In the genomic region with DNA sequence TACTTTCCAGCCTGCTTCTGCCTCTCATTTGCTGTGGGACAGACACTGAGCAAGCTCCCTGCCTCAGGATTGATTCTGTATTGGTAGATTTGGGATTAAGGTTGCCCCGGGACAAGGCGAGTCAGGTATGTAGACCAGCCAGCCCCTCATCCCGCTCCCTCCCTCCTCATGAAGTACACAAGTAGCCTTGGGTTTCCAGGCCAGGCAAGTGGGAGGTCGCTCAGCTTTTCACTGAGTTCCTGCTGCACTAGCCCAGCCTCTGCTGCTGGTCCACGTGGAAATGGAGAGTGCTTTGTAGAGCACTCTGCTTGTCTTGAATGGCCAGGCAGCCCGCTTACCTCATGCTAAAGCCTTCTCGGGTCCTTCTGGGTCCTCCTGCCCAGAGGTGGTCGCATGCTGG, we compare ENCODE assay signal across 14 mouse cellular contexts. TPM values are rescaled to one million over a fixed set of nuclear protein-coding genes. Genes with fewer than 3 reads are reported as not detected.
DNase-seq lines count a peak whose midpoint lies in the region; ATAC-seq and TF ChIP-seq lines count a peak whose summit lies in the region.
"Had no signal": no experiment of that assay in that cellular context is flagged by ENCODE, and none has a peak within 500 bp of the region (broad histone marks: within the 10 kb centered on the region; RNA-seq: fewer than 3 reads in every experiment).

No protein-coding gene starts in this region.

- no peak for TF ChIP-seq CTCF in heart, postnatal 0 days (IDR thresholded peaks at IDR 0.05; ENCODE audit: low read depth)
- TF ChIP-seq CTCF in thymus, adult 2 months (IDR thresholded peaks at IDR 0.05; ENCODE audit: borderline replicate concordance, control insufficient read depth, extremely low read depth, insufficient read depth, low read length, poor library complexity), result no peak

- peak overlapping the region; percentile 31 for H3K4me2 ChIP-seq in heart, embryonic 14.5 days (ENCODE audit: low read length)
- H3K4me2 ChIP-seq in liver, embryonic 11.5 days, result no peak overlapping the region
- no peak overlapping the region for H3K4me2 ChIP-seq in liver, embryonic 12.5 days
- H3K4me2 ChIP-seq in heart, postnatal 0 days (ENCODE audit: low read depth, low read length), result no peak overlapping the region
- H3K4me2 ChIP-seq: midbrain, embryonic 11.5 days had no signal

- DNase-seq in heart, adult 8-10 months (ENCODE audit: low spot score), result no peak
- DNase-seq in liver, embryonic 11.5 days (ENCODE audit: low spot score), result no peak
- DNase-seq in heart, postnatal 0 days (ENCODE audit: low spot score), result no peak
- peak; percentile 15 for DNase-seq in lung, postnatal 36 days
- no peak for DNase-seq in thymus, adult 2 months
- DNase-seq: adrenal gland, adult 2 months; cerebellum, adult 9-10 months; embryo, embryonic 11 days; thymus, postnatal 14 days had no signal

- peak overlapping the region; percentile 34 to 64; a peak in 3 of 4 replicates for H3K27ac ChIP-seq in heart, embryonic 14.5 days (replicated peaks in 1 of 2; ENCODE audit: control insufficient read depth in 1 of 2, insufficient read depth in 1 of 2, low read depth in 2 of 2, low read length in 2 of 2)
- peak overlapping the region; percentile 22; the same call in 1 of the 2 replicates for H3K27ac ChIP-seq in liver, embryonic 11.5 days (ENCODE audit: low read depth, low read length)
- H3K27ac ChIP-seq in liver, embryonic 12.5 days, result no peak overlapping the region; the same call in 1 of the 2 replicates
- peak overlapping the region; percentile 56 for H3K27ac ChIP-seq in heart, postnatal 0 days (ENCODE audit: low read depth)
- H3K27ac ChIP-seq in thymus, adult 2 months (ENCODE audit: control insufficient read depth, insufficient read depth, low read length), result no peak overlapping the region
- H3K27ac ChIP-seq: liver, embryonic 14.5 days had no signal

- H3K27me3 ChIP-seq in heart, embryonic 14.5 days (ENCODE audit: control insufficient read depth, insufficient read depth, low read length), result no peaks in the 10 kb centered on the region
- no peaks in the 10 kb centered on the region for H3K27me3 ChIP-seq in liver, embryonic 11.5 days (replicated peaks; ENCODE audit: control insufficient read depth, insufficient read depth, low read length)
- no peaks in the 10 kb centered on the region for H3K27me3 ChIP-seq in liver, embryonic 12.5 days (replicated peaks)
- H3K27me3 ChIP-seq in heart, postnatal 0 days (ENCODE audit: control insufficient read depth, insufficient read depth, low read length), result no peaks in the 10 kb centered on the region
- H3K27me3 ChIP-seq in thymus, adult 2 months (ENCODE audit: control insufficient read depth, insufficient read depth, low read length), result no peaks in the 10 kb centered on the region

- no peak for TF ChIP-seq POLR2A in thymus, adult 2 months (IDR thresholded peaks at IDR 0.05; ENCODE audit: control insufficient read depth, extremely low read depth, insufficient read depth, low read length, poor library complexity)

- no peak for ATAC-seq in heart, embryonic 14.5 days (ENCODE audit: insufficient number of reproducible peaks, insufficient read depth, low FRiP score, low read depth)
- no peak for ATAC-seq in liver, embryonic 11.5 days (replicated peaks; ENCODE audit: low FRiP score)
- no peak for ATAC-seq in liver, embryonic 12.5 days
- no peak for ATAC-seq in heart, postnatal 0 days (ENCODE audit: insufficient read depth, low read depth)

- peak overlapping the region; percentile 28; the same call in 1 of the 2 replicates for H3K9ac ChIP-seq in heart, embryonic 14.5 days (ENCODE audit: low read length)
- H3K9ac ChIP-seq in liver, embryonic 11.5 days (ENCODE audit: low read depth, low read length), result no peak overlapping the region
- H3K9ac ChIP-seq in liver, embryonic 12.5 days, result no peak overlapping the region
- no peak overlapping the region for H3K9ac ChIP-seq in heart, postnatal 0 days (replicated peaks; ENCODE audit: low read depth, low read length)
- H3K9ac ChIP-seq: liver, embryonic 14.5 days had no signal

- H3K36me3 ChIP-seq in heart, embryonic 14.5 days (ENCODE audit: control insufficient read depth, insufficient read depth, low read length), result 0 out of 2 replicates have a peak, but pooled peaks cover 9% of the 10 kb centered on the region
- peaks cover 2% of the 10 kb centered on the region; the same call in 1 of the 2 replicates for H3K36me3 ChIP-seq in liver, embryonic 11.5 days (ENCODE audit: control insufficient read depth, insufficient read depth, low read length)
- peaks cover 11% of the 10 kb centered on the region for H3K36me3 ChIP-seq in liver, embryonic 12.5 days
- peaks cover 1% of the 10 kb centered on the region; the same call in 1 of the 2 replicates for H3K36me3 ChIP-seq in heart, postnatal 0 days (replicated peaks; ENCODE audit: control insufficient read depth, insufficient read depth, low read length)
- no peaks in the 10 kb centered on the region for H3K36me3 ChIP-seq in thymus, adult 2 months (ENCODE audit: control insufficient read depth, insufficient read depth, low read length)

- no peak for TF ChIP-seq EP300 in heart, postnatal 0 days (IDR thresholded peaks at IDR 0.05; ENCODE audit: low read depth)

- H3K4me3 ChIP-seq in heart, embryonic 14.5 days (ENCODE audit: control insufficient read depth in 1 of 2, insufficient read depth in 1 of 2, low read depth in 1 of 2, low read length in 2 of 2), result no peak overlapping the region
- H3K4me3 ChIP-seq in liver, embryonic 11.5 days (ENCODE audit: low read depth, low read length), result no peak overlapping the region
- H3K4me3 ChIP-seq in liver, embryonic 12.5 days, result no peak overlapping the region
- H3K4me3 ChIP-seq in heart, postnatal 0 days (ENCODE audit: low read depth, low read length), result no peak overlapping the region
- H3K4me3 ChIP-seq in thymus, adult 2 months (ENCODE audit: control insufficient read depth, insufficient read depth, low read length), result no peak overlapping the region
- H3K4me3 ChIP-seq: erythroblast, embryonic 14.5 days had no signal

- H3K9me3 ChIP-seq in heart, embryonic 14.5 days (ENCODE audit: control insufficient read depth, low read length), result no peaks in the 10 kb centered on the region
- no peaks in the 10 kb centered on the region for H3K9me3 ChIP-seq in liver, embryonic 11.5 days (ENCODE audit: control insufficient read depth, low read length)
- no peaks in the 10 kb centered on the region for H3K9me3 ChIP-seq in liver, embryonic 12.5 days (replicated peaks)
- no peaks in the 10 kb centered on the region for H3K9me3 ChIP-seq in heart, postnatal 0 days (replicated peaks; ENCODE audit: control insufficient read depth, low read length)

- 59% methylated on average over 8 of the region's 8 CpGs for WGBS in heart, embryonic 14.5 days
- WGBS in liver, embryonic 11.5 days, result 75% methylated on average over 8 of the region's 8 CpGs
- 69% methylated on average over 8 of the region's 8 CpGs for WGBS in liver, embryonic 12.5 days (ENCODE audit: insufficient replicate concordance)
- WGBS in heart, postnatal 0 days, result 61% methylated on average over 8 of the region's 8 CpGs
- 91% methylated on average over 8 of the region's 8 CpGs for WGBS in thymus, adult 2 months

- peaks cover 22 to 36% of the 10 kb centered on the region in 2 experiments for H3K4me1 ChIP-seq in heart, embryonic 14.5 days (ENCODE audit: control insufficient read depth in 2 of 2, insufficient read depth in 2 of 2, low read length in 2 of 2)
- peaks cover 25% of the 10 kb centered on the region for H3K4me1 ChIP-seq in liver, embryonic 11.5 days (replicated peaks; ENCODE audit: control insufficient read depth, insufficient read depth, low read length)
- H3K4me1 ChIP-seq in liver, embryonic 12.5 days, result peaks cover 47% of the 10 kb centered on the region
- peaks cover 17% of the 10 kb centered on the region for H3K4me1 ChIP-seq in heart, postnatal 0 days (ENCODE audit: control insufficient read depth, insufficient read depth)
- no peaks in the 10 kb centered on the region for H3K4me1 ChIP-seq in thymus, adult 2 months (replicated peaks; ENCODE audit: control insufficient read depth, insufficient read depth, low read length)

RNA-seq across cellular contexts. Expression of a gene that starts 11.4 kb away (rescaled TPM):
- polyA plus RNA-seq in heart, embryonic 14.5 days (2014; fragmentation: Nextera tagmentation; extraction: Ambion mirVana), result 4.6 and 5.6 TPM in 2 replicates
- 1 to 10 TPM; 6.2 to 9.1 (median 6.8) TPM for total RNA-seq in heart, adult 8-10 months (2022)
- 7.2 TPM in 2 replicates for polyA plus RNA-seq in liver, embryonic 11.5 days (2014; fragmentation: Nextera tagmentation; extraction: Ambion mirVana)
- polyA plus RNA-seq in liver, embryonic 12.5 days (2016; fragmentation: Nextera tagmentation; extraction: Ambion mirVana), result 3.0 and 4.2 TPM in 2 replicates
- total RNA-seq in heart, postnatal 0 days (2014; rRNA removed; ENCODE audit: low replicate concordance), result 9.6 and 12.6 TPM in 2 replicates
- 1.1 and 1.2 TPM in 2 replicates for polyA plus RNA-seq in heart, postnatal 0 days (2015; fragmentation: Nextera tagmentation; extraction: Ambion mirVana)
- polyA plus RNA-seq in thymus, adult 2 months (2012; rRNA removed), result 5.1 and 7.3 TPM in 2 replicates

RNA-seq across cellular contexts. Expression of a gene that starts 33.9 kb away (rescaled TPM):
- 16.6 and 19.3 TPM in 2 replicates for polyA plus RNA-seq in heart, embryonic 14.5 days (2014; fragmentation: Nextera tagmentation; extraction: Ambion mirVana)
- total RNA-seq in heart, adult 8-10 months (2022), result 10 to 100 TPM in 1 of 4 experiments, 1 to 10 TPM in 2, not detected in 1; 3.6 to 16.9 (median 7.9) TPM
- 10.3 and 11.6 TPM in 2 replicates for polyA plus RNA-seq in liver, embryonic 11.5 days (2014; fragmentation: Nextera tagmentation; extraction: Ambion mirVana)
- 9.6 and 11.7 TPM in 2 replicates for polyA plus RNA-seq in liver, embryonic 12.5 days (2016; fragmentation: Nextera tagmentation; extraction: Ambion mirVana)
- total RNA-seq in heart, postnatal 0 days (2014; rRNA removed; ENCODE audit: low replicate concordance), result 5.1 and 6.6 TPM in 2 replicates
- 23.4 and 26.9 TPM in 2 replicates for polyA plus RNA-seq in heart, postnatal 0 days (2015; fragmentation: Nextera tagmentation; extraction: Ambion mirVana)
- polyA plus RNA-seq in thymus, adult 2 months (2012; rRNA removed), result 125 and 155 TPM in 2 replicates

RNA-seq across cellular contexts. Expression of a gene that starts 50.8 kb away (rescaled TPM):
- 90.8 and 94.3 TPM in 2 replicates for polyA plus RNA-seq in heart, embryonic 14.5 days (2014; fragmentation: Nextera tagmentation; extraction: Ambion mirVana)
- 100 to 1,000 TPM; 108 to 122 (median 117) TPM for total RNA-seq in heart, adult 8-10 months (2022)
- polyA plus RNA-seq in liver, embryonic 11.5 days (2014; fragmentation: Nextera tagmentation; extraction: Ambion mirVana), result 79.5 and 80.7 TPM in 2 replicates
- 46.4 and 50.8 TPM in 2 replicates for polyA plus RNA-seq in liver, embryonic 12.5 days (2016; fragmentation: Nextera tagmentation; extraction: Ambion mirVana)
- total RNA-seq in heart, postnatal 0 days (2014; rRNA removed; ENCODE audit: low replicate concordance), result 30.7 and 43.0 TPM in 2 replicates
- polyA plus RNA-seq in heart, postnatal 0 days (2015; fragmentation: Nextera tagmentation; extraction: Ambion mirVana), result 129 and 133 TPM in 2 replicates
- polyA plus RNA-seq in thymus, adult 2 months (2012; rRNA removed), result 8.0 and 10.4 TPM in 2 replicates

Comparison
In these comparisons a context has a peak if more than half of its experiments do, and no peak if none do; other contexts are left out.
1. H3K27ac ChIP-seq: peak in heart, embryonic 14.5 days (2 of 2), liver, embryonic 11.5 days (single experiment) and heart, postnatal 0 days (single experiment); none in liver, embryonic 12.5 days (single experiment) and thymus, adult 2 months (single experiment).